ENCODE assay signal across 8 mouse cellular contexts in genomic region chr4:155759862-155760612, GRCm38 (mm10). TPM values are rescaled to one million over a fixed set of nuclear protein-coding genes. Genes with fewer than 3 reads are reported as not detected.
DNase-seq lines count a peak whose midpoint lies in the region; ATAC-seq and TF ChIP-seq lines count a peak whose summit lies in the region.

No protein-coding gene starts in this region.

- peaks cover 29% of the 10 kb centered on the region for H3K4me1 ChIP-seq in limb, embryonic 15.5 days

- intact Hi-C loops in left cerebral cortex, adult 2 months (cut with DNase I), result no loop called here
- intact Hi-C loops in left cerebral cortex, postnatal 25 days (cut with DNase I), result no loop called here
- intact Hi-C loops in heart, postnatal 10 days (cut with DNase I), result no loop called here

- no peaks in the 10 kb centered on the region for H3K9me3 ChIP-seq in limb, embryonic 15.5 days

- peak; percentile 45 for TF ChIP-seq CTCF in left cerebral cortex, adult 2 months (IDR thresholded peaks at IDR 0.05)

- WGBS in limb, embryonic 15.5 days, result 2% methylated on average over 10 of the region's 10 CpGs

- peak overlapping the region; percentile 83 for H3K9ac ChIP-seq in limb, embryonic 15.5 days

- peaks cover 26% of the 10 kb centered on the region for H3K36me3 ChIP-seq in limb, embryonic 15.5 days

- ATAC-seq in limb, embryonic 15.5 days (ENCODE audit: insufficient number of reproducible peaks, low FRiP score, low TSS enrichment, low read depth), result no peak

- peak overlapping the region; percentile 78 for H3K4me3 ChIP-seq in left cerebral cortex, adult 2 months
- peak overlapping the region; percentile 87 for H3K4me3 ChIP-seq in limb, embryonic 15.5 days

- H3K4me2 ChIP-seq in limb, embryonic 15.5 days, result peak overlapping the region; percentile 88

- DNase-seq in left cerebral cortex, adult 2 months (ENCODE audit: extremely low spot score in 1 of 2, low spot score in 2 of 2), result no peak
- no peak for DNase-seq in left cerebral cortex, postnatal 25 days (ENCODE audit: low spot score in 2 of 2)
- peak; percentile 59 for DNase-seq in adipocyte (ENCODE audit: low spot score)
- peak; percentile 48 to 55 for DNase-seq in heart, postnatal 10 days
- DNase-seq in naive thymus-derived CD4-positive, alpha-beta T cell, adult 2 months (ENCODE audit: low read depth), result peak; percentile 75
- no peak for DNase-seq in urinary bladder, postnatal 4 days (ENCODE audit: low spot score in 2 of 2)
- DNase-seq in frontal cortex, postnatal 10 days (ENCODE audit: low spot score in 2 of 2), result no peak

- H3K27me3 ChIP-seq in limb, embryonic 15.5 days, result no peaks in the 10 kb centered on the region

- peak overlapping the region; percentile 82 for H3K27ac ChIP-seq in left cerebral cortex, adult 2 months
- peak overlapping the region; percentile 60; the same call in 1 of the 2 replicates for H3K27ac ChIP-seq in limb, embryonic 15.5 days

RNA-seq across cellular contexts. Expression of gene Atad3a, which starts 0.9 kb away (rescaled TPM):
- total RNA-seq in left cerebral cortex, adult 2 months (2021), result 10 to 100 TPM; 53.0 to 58.8 TPM
- 10 to 100 TPM; 44.0 to 52.3 TPM for total RNA-seq in left cerebral cortex, postnatal 25 days (2021)
- total RNA-seq in heart, postnatal 10 days (2021), result 10 to 100 TPM; 67.1 to 73.1 TPM
- 84.1 and 91.5 TPM in 2 replicates for polyA plus RNA-seq in limb, embryonic 15.5 days (2015; fragmentation: Nextera tagmentation; extraction: Ambion mirVana)

RNA-seq across cellular contexts. Expression of gene Vwa1, which starts 14.5 kb away (rescaled TPM):
- total RNA-seq in left cerebral cortex, adult 2 months (2021), result 10 to 100 TPM; 13.6 to 15.9 TPM
- total RNA-seq in left cerebral cortex, postnatal 25 days (2021), result 10 to 100 TPM; 14.0 to 16.6 TPM
- 10 to 100 TPM; 14.0 to 15.8 TPM for total RNA-seq in heart, postnatal 10 days (2021)
- polyA plus RNA-seq in limb, embryonic 15.5 days (2015; fragmentation: Nextera tagmentation; extraction: Ambion mirVana), result 17.6 and 21.3 TPM in 2 replicates

RNA-seq across cellular contexts. Expression of gene Tmem240, which starts 25.4 kb away (rescaled TPM):
- 10 to 100 TPM; 54.0 to 57.0 TPM for total RNA-seq in left cerebral cortex, adult 2 months (2021)
- total RNA-seq in left cerebral cortex, postnatal 25 days (2021), result 10 to 100 TPM; 58.0 to 61.9 TPM
- total RNA-seq in heart, postnatal 10 days (2021), result under 1 TPM; 0.47 to 0.69 TPM
- polyA plus RNA-seq in limb, embryonic 15.5 days (2015; fragmentation: Nextera tagmentation; extraction: Ambion mirVana), result 0.94 and 1.3 TPM in 2 replicates

RNA-seq across cellular contexts. Expression of gene Tmem88b, which starts 25.6 kb away (rescaled TPM):
- total RNA-seq in left cerebral cortex, adult 2 months (2021), result 10 to 100 TPM; 16.4 to 16.8 TPM
- 10 to 100 TPM; 16.8 to 20.7 TPM for total RNA-seq in left cerebral cortex, postnatal 25 days (2021)
- 1 to 10 TPM; 2.0 to 2.3 TPM for total RNA-seq in heart, postnatal 10 days (2021)
- 0.38 and 0.52 TPM in 2 replicates for polyA plus RNA-seq in limb, embryonic 15.5 days (2015; fragmentation: Nextera tagmentation; extraction: Ambion mirVana)

RNA-seq across cellular contexts. Expression of gene Ankrd65, which starts 30.2 kb away (rescaled TPM):
- under 1 TPM in 1 of 2 experiments, not detected in 1; 0.29 TPM for total RNA-seq in left cerebral cortex, adult 2 months (2021)
- total RNA-seq in left cerebral cortex, postnatal 25 days (2021), result not detected
- not detected for total RNA-seq in heart, postnatal 10 days (2021)
- not detected in 2 replicates for polyA plus RNA-seq in limb, embryonic 15.5 days (2015; fragmentation: Nextera tagmentation; extraction: Ambion mirVana)

Comparison
In these comparisons a context has a peak if more than half of its experiments do, and no peak if none do; other contexts are left out.
1. DNase-seq: peak in adipocyte (single experiment), heart, postnatal 10 days (2 of 2) and naive thymus-derived CD4-positive, alpha-beta T cell, adult 2 months (single experiment); none in left cerebral cortex, adult 2 months (0 of 2), left cerebral cortex, postnatal 25 days (0 of 2), urinary bladder, postnatal 4 days (0 of 2) and frontal cortex, postnatal 10 days (0 of 2).
2. RNA of gene Tmem240, which starts 25.4 kb away (total RNA-seq): 58.0 to 61.9 TPM in left cerebral cortex, postnatal 25 days and 54.0 to 57.0 TPM in left cerebral cortex, adult 2 months; 0.47 to 0.69 TPM in heart, postnatal 10 days; every median in the first group is over 10 times any median in the second.